Mouse (Mus musculus) embryonic facial prominence, embryonic 10.5 days (tissue): ENCODE results near the gene Ankub1. TPM values are rescaled to one million over a fixed set of nuclear protein-coding genes. Genes with fewer than 3 reads are reported as not detected.
A peak's percentile ranks its signal among the peaks of the same experiment; 100 is the strongest.

Experiments
- DNase-seq: peaks from one replicate; pipeline ENCODE4 v3.0.0-alpha.2; 2017; ENCODE audit warnings: low spot score
- H3K27ac ChIP-seq: fragments of 300-500 bp; sonication (generic); replicated peaks from 2 replicates; pipeline ENCODE4 v1.5.1; 2016; ENCODE audit warnings: mild to moderate bottlenecking
- H3K27me3 ChIP-seq: fragments of 300-500 bp; sonication (generic); replicated peaks from 2 replicates; pipeline ENCODE4 v1.6.1; 2016; ENCODE audit warnings: low read depth, mild to moderate bottlenecking; ENCODE audit not compliant: poor library complexity, severe bottlenecking
- H3K36me3 ChIP-seq: fragments of 300-500 bp; sonication (generic); replicated peaks from 2 replicates; pipeline ENCODE4 v1.6.1; 2016; ENCODE audit warnings: mild to moderate bottlenecking, moderate library complexity
- H3K4me1 ChIP-seq: fragments of 300-500 bp; sonication (generic); 2 replicates; pipeline ENCODE4 v1.6.1; 2016
- H3K4me3 ChIP-seq: fragments of 300-500 bp; sonication (generic); 2 replicates; pipeline ENCODE4 v1.5.1; 2016; ENCODE audit warnings: mild to moderate bottlenecking, moderate library complexity
- H3K9me3 ChIP-seq: fragments of 300-500 bp; sonication (generic); 2 replicates; pipeline ENCODE4 v1.6.1; 2016; ENCODE audit warnings: mild to moderate bottlenecking
- WGBS: fragments of 180-500 bp; shearing (Covaris S2); methylation state at CpG from one replicate; pipeline ENCODE4 v1.1.7; 2016; 5-methylcytosine and 5-hydroxymethylcytosine counted together
- polyA plus RNA-seq: library from polyadenylated mRNA; unstranded; fragments of >200 nt; fragmentation: Nextera tagmentation; extraction: Ambion mirVana; gene quantifications from 2 replicates; pipeline ENCODE4 v1.2.1, GENCODE M21; 2016

Ankub1 gene
- polyA plus RNA-seq, 1 experiment from 2014 or later, result 0.12 TPM

DNA sequence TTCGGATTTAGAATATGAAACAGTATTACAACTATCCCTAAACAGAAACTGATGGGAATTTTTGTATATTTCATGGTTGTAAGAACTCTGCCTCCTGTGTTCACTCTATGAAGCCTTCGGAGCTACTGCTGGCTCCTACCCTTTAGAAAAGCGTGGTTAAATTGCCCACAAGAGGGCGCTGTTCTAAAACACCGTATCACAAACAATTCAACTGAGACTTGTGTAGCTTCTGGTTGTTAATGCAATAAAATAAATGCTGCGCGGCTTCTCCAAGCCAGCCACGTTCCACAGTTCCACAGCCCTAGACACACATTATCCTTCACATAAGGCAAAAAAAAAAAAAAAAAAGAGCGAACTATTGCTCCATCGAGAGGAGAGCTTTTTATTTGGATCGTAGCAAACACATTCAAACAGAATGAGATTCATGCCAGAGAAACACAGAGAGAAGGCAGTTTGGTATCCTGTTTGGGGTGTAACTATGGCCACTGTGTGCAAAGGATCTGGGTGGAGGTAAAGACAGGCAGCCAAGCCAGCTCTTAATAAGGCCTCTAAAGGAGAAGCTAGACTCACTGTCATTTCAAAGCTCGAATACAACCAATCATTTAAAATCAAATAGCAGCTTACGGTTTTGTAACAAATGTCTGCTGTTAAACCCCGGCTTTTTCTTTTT, 25.4 kb downstream of the Ankub1 start:
- 37% methylated on average over 14 of the region's 14 CpGs for WGBS
- peak overlapping the region; percentile 36; the same call in 1 of the 2 replicates for H3K4me3 ChIP-seq

DNA sequence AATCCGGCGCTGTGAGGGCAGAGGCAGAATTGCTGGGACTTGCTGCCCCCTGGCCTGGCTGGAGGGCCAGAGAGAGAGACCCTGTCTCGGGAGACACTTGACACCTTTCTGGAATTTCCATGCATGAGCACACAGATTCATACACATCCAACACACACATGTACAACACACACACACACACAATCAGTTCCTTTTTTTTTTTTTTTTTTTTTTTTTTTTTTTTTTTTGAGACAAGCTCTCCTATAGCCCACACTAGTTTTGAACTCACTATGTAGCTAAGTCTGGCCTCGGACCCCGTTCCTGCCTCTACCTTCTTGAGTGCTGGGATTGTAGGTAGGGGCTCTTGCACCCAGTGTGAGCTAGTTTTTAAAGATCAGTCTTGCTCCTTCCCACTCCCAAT, 26.7 kb downstream of the Ankub1 start:
- Histone ChIP-seq H3K9me3 (no peaks in the 10 kb centered on the region), H3K27me3 (no peaks in the 10 kb centered on the region), H3K36me3 (no peaks in the 10 kb centered on the region), H3K4me1 (no peaks in the 10 kb centered on the region), H3K27ac (no peak overlapping the region), H3K4me3 (no peak overlapping the region)
- DNase-seq, result no peak
- WGBS, result 86% methylated on average over 5 of the region's 5 CpGs

More for the DNA sequence above, 25.4 kb downstream of the Ankub1 start:
- Histone ChIP-seq H3K4me1 (no peaks in the 10 kb centered on the region), H3K36me3 (no peaks in the 10 kb centered on the region), H3K27me3 (no peaks in the 10 kb centered on the region), H3K9me3 (no peaks in the 10 kb centered on the region), H3K27ac (no peak overlapping the region)
- peak; percentile 71 for DNase-seq

DNA sequence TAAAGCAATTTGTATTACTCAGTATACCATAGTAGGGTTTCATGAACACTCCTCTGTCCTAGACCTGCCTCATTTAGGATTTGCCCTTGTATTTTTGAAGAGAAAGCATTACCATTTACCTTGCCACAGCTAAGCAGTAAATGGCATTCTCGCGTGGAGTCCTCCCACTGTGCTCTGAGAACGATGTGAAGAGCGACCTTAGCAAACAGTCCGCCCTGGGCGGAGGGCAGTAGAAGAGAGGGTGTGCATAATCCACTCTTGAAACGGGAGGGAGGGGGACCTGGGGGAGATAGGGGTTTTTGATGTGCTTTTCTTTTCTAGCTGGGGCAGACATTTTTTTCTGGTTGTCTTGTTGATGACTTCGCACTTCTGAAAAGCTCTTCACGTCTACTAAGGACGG, 27.9 kb downstream of the Ankub1 start:
- 78% methylated on average over 10 of the region's 10 CpGs for WGBS
- no peaks in the 10 kb centered on the region for H3K9me3 ChIP-seq
- no peak for DNase-seq

DNA sequence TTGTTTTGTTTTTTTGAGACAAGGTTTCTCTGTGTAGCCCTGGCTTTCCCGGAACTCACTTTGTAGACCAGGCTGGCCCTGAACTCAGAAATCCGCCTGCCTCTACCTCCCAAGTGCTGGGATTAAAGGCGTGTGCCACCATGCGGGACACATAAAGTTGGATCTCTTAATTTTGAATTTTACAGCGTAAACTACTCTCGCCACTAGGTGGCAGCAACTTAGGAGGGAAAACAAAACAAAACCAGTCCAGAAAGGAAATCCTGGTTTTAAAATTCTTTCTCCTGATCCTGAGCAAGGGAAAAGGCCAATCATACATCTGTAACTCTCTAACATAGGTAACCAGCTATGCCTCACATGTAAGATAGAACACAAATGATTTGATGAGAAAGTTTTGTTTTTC, 28.9 kb downstream of the Ankub1 start:
- Histone ChIP-seq H3K36me3 (no peaks in the 10 kb centered on the region), H3K4me3 (no peak overlapping the region), H3K27me3 (no peaks in the 10 kb centered on the region), H3K4me1 (no peaks in the 10 kb centered on the region), H3K27ac (no peak overlapping the region; the same call in 1 of the 2 replicates), H3K9me3 (no peaks in the 10 kb centered on the region)
- WGBS, result 27% methylated on average over 6 of the region's 6 CpGs
- DNase-seq, result peak; percentile 38

More for the DNA sequence above, 27.9 kb downstream of the Ankub1 start:
- H3K4me3 ChIP-seq, result no peak overlapping the region
- no peaks in the 10 kb centered on the region for H3K4me1 ChIP-seq
- H3K27me3 ChIP-seq, result no peaks in the 10 kb centered on the region
- no peak overlapping the region for H3K27ac ChIP-seq
- H3K36me3 ChIP-seq, result no peaks in the 10 kb centered on the region

DNA sequence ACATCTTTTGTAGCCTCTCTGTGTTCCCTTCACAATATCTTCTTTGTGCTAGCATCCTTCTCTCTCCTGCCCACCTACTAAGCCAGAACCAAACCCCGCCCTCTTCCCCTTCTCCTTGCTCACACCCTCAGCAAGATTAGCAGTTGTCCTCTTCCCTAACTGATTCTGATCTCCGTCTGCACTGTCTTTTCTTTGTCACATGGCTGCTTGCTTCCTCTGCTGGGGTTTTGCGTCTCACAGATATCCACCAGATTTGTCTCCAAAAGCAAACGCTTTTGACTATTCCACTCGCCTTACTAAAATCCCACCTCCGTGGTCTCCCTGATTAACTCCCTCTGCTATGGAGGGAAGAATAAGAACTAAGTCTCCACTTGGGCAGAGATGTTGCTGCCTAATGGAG, 34.0 kb downstream of the Ankub1 start:
- WGBS, result 62% methylated on average over 6 of the region's 6 CpGs
- no peak for DNase-seq

DNA sequence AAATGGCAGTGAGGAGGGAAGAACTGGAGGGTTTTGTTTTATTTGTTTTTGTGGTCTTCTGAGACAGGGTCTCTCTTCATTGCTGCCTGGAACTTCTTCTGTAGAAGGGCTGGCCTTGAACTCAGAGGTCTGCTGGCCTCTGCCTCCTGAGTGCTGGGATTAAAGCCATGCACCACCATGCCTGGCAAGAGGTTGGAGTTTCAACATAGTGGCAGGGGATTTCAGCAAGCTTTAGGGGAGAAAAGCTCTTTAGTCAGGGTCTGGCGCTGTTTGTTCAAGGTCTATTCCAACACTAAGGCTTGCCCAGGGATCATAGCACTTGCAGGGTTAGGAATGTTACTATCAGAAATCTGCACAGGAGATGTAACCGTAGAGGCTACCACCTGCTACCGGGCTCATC, 39.0 kb downstream of the Ankub1 start:
- Histone ChIP-seq H3K9me3 (no peaks in the 10 kb centered on the region), H3K4me1 (peaks cover 7% of the 10 kb centered on the region), H3K36me3 (peaks cover 13% of the 10 kb centered on the region), H3K27me3 (no peaks in the 10 kb centered on the region), H3K27ac (no peak overlapping the region), H3K4me3 (no peak overlapping the region)
- WGBS, result 83% methylated on average over 3 of the region's 3 CpGs
- no peak for DNase-seq

More for the DNA sequence above, 34.0 kb downstream of the Ankub1 start:
- H3K4me3 ChIP-seq, result no peak overlapping the region
- H3K4me1 ChIP-seq, result no peaks in the 10 kb centered on the region
- no peaks in the 10 kb centered on the region for H3K36me3 ChIP-seq
- H3K9me3 ChIP-seq, result no peaks in the 10 kb centered on the region
- no peaks in the 10 kb centered on the region for H3K27me3 ChIP-seq
- no peak overlapping the region for H3K27ac ChIP-seq

DNA sequence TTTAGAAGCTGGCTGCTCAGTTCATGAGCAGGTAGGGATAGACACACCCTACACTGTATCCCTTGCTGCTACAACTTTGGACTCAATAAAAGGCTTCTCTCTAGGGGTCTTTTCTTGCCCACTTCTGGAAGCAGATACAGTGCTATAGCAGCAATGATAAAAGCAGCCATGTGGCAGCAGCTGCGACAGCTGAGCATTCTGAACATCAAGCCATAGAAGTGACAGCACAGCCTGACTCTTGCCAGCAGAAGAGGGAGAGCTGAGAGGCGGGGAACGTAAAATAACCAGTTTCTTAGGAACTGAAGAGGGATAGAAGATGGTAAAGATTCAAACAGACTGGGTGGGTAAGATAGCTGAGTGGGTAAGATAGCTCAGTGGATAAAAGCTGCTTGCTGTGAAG, 40.1 kb downstream of the Ankub1 start:
- Histone ChIP-seq H3K36me3 (peaks cover 16% of the 10 kb centered on the region), H3K27me3 (no peaks in the 10 kb centered on the region), H3K4me3 (no peak overlapping the region), H3K9me3 (no peaks in the 10 kb centered on the region), H3K4me1 (peaks cover 7% of the 10 kb centered on the region), H3K27ac (no peak overlapping the region)
- no peak for DNase-seq
- 81% methylated on average over 3 of the region's 3 CpGs for WGBS

DNA sequence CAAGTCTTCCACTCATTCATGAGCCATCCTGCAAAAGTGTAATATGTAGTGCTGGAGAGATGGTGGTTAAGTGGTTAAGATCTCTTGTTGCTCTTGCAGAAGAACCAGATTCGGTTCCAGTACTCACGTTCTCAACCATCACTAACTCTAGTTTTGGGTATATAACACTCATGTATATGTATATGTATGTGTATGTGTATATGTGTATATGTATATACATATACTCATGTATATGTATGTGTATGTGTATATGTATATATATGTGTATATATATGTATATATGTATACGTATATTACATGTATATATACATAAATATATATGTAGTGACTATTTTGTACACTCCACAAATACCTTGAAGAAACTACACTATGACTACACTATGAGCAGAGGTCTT, 40.7 kb downstream of the Ankub1 start:
- peak overlapping the region; percentile 90 for H3K4me3 ChIP-seq
- H3K9me3 ChIP-seq, result no peaks in the 10 kb centered on the region
- no peak for DNase-seq
- WGBS, result 68% methylated on average over 3 of the region's 3 CpGs
- peaks cover 21% of the 10 kb centered on the region for H3K36me3 ChIP-seq
- no peaks in the 10 kb centered on the region for H3K27me3 ChIP-seq
- H3K4me1 ChIP-seq, result peaks cover 7% of the 10 kb centered on the region
- H3K27ac ChIP-seq, result peak overlapping the region; percentile 96

DNA sequence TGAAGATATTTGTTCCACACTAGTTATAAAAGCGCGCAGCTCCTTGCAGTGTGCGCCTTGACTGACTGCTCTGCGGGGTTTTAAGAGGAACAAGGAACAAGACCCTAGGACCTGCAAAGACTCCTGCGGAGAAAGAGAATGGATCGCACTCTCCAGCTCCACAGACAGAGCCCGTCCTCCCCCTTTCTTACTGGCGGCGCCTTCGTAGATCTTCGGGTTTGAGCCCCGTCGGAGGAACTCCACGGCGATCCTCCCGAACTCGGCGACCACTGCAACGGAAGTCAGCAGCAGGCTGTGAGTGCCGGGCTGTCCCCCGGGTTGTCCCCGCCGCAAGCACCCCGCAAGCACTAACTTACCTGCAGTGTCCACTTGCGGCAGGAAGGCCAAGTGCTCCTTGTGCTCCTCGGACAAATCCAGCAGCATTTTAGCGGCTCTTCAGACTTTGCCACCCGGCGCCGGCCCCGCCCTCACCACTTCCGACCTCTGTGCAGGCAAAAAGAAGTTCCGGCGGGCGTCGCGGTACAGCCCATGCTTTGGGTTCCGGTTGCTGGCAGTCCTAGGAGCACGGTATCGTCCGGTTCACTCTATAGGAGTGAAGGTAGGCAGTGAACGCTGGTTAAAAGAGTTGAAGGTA, 41.3 kb downstream of the Ankub1 start, which contains the start of gene Commd2:
TSS of gene Commd2 (minus strand) at position 485 of the 634 bp plus-strand sequence.
- DNase-seq, result peak; percentile 91
- WGBS, result under 1% methylated on average over 42 of the region's 42 CpGs
- Histone ChIP-seq H3K4me3 (peak within 1 kb of the TSS; percentile 90), H3K36me3 (peaks cover 26% of the 10 kb centered on the region), H3K4me1 (peaks cover 7% of the 10 kb centered on the region), H3K9me3 (no peaks in the 10 kb centered on the region), H3K27me3 (no peaks in the 10 kb centered on the region), H3K27ac (peak within 1 kb of the TSS; percentile 96)

DNA sequence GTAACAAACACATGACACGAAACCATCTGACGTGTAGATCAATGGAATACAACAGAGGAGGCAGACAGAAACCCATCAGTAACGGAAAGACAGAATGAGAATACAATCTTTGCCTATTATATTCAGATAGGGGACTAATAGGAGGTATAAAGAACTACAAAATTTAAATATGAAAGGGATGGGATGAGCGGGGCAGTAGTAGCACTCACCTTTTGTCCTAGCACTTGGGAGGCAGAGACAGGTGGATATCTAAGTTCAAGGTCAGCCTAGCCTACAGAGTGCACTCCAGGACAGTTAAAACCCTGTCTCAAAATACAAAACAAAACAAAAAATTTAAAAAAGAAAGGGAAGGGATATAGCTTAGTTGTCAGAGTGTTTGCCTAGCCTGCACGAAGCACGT, 49.4 kb downstream of the Ankub1 start:
- DNase-seq, result no peak
- WGBS, result 95% methylated on average over 6 of the region's 6 CpGs
- Histone ChIP-seq H3K4me1 (no peaks in the 10 kb centered on the region), H3K9me3 (no peaks in the 10 kb centered on the region), H3K27ac (no peak overlapping the region), H3K36me3 (peaks cover 37% of the 10 kb centered on the region), H3K27me3 (no peaks in the 10 kb centered on the region), H3K4me3 (no peak overlapping the region)

DNA sequence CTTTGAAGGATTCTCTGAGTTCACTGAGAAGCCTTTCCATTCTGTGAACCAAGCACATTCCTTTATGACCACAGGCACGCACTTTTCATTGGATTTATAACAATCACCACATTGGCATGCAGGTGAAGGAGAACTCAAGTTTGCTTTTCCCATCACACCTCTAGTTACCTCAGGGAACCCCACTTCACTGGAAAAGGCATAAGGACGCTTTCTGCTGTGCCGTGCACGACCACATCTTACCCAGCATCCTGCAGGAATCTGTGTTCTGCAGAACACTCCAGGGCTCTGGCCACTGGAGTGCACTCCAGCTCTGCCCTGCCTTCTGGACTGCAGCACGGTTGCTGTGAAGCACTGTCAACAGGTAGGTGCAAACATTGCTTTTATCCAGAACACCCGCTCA, 55.0 kb downstream of the Ankub1 start:
- DNase-seq, result no peak
- Histone ChIP-seq H3K27me3 (no peaks in the 10 kb centered on the region), H3K4me3 (no peak overlapping the region), H3K4me1 (no peaks in the 10 kb centered on the region), H3K36me3 (no peaks in the 10 kb centered on the region), H3K9me3 (no peaks in the 10 kb centered on the region), H3K27ac (no peak overlapping the region)
- 77% methylated on average over 6 of the region's 6 CpGs for WGBS

DNA sequence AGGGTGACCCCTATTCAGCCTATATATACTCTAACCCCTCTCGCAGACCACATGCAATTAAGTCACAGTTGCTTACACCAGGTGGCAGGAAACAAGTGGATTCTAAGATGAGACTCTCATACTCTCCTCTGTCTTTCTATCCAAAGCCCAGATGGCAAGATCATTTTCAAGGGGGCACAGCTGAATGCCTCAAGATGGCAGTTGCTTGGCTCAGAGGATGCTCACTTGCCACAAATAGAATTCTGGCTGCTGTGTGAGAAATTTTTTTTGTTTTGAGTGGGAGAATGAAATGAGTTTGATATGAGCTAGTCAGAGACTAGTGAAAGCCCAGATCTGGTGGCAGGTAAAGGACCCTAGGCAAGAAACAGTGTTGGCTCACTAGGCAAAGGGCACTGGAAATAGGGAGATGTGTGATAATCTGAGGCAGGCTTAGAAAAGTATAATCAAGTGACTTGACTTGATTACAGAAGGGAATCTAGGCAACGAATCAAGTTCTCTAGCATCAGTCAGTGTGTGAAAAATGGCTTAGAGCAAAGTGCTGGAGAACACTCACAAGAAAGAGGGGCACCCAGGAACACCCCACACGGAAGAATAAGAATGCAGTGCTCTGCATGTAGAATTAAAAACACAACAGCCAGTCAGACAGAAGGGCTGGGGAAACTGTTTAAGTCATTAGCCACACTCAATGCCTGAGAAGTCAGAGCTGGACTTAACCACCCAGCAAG, 57.7 kb downstream of the Ankub1 start:
- H3K9me3 ChIP-seq, result no peaks in the 10 kb centered on the region
- no peaks in the 10 kb centered on the region for H3K36me3 ChIP-seq
- no peaks in the 10 kb centered on the region for H3K27me3 ChIP-seq
- no peak for DNase-seq
- H3K4me1 ChIP-seq, result no peaks in the 10 kb centered on the region
- no peak overlapping the region for H3K4me3 ChIP-seq
- no peak overlapping the region for H3K27ac ChIP-seq
- 80% methylated on average over 3 of the region's 3 CpGs for WGBS
